Comparison of ENCODE assay signal across 21 mouse cellular contexts in the genomic region with DNA sequence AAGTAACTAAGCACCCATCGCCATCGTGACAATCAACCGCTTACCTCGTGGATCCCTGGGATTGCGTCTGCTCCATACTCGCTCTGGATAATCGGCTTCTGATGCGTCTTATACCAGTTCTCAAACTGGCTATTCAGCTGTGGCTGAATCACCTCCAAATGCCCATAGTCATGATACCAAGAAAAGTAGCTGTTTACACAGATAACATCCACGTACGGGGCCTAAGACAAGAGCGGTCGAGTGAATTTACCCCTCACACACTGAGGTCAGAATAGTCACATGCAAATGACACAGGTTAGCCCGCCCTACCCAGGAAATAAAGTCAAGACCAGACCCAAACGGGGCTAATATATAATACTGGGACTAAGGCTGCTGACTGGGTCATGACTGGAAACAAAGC. TPM values are rescaled to one million over a fixed set of nuclear protein-coding genes. Genes with fewer than 3 reads are reported as not detected.
DNase-seq lines count a peak whose midpoint lies in the region; ATAC-seq lines count a peak whose summit lies in the region.
"Had no signal": no experiment of that assay in that cellular context is flagged by ENCODE, and none has a peak within 500 bp of the region (broad histone marks: within the 10 kb centered on the region; RNA-seq: fewer than 3 reads in every experiment).

No protein-coding gene starts in this region.

- H3K27me3 ChIP-seq in liver, embryonic 12.5 days (replicated peaks), result no peaks in the 10 kb centered on the region
- no peaks in the 10 kb centered on the region for H3K27me3 ChIP-seq in liver, embryonic 15.5 days
- no peaks in the 10 kb centered on the region for H3K27me3 ChIP-seq in midbrain, embryonic 16.5 days (ENCODE audit: control insufficient read depth, insufficient read depth, low read depth, low read length)
- H3K27me3 ChIP-seq in kidney, embryonic 15.5 days, result no peaks in the 10 kb centered on the region
- H3K27me3 ChIP-seq: forebrain, embryonic 13.5 days; hindbrain, embryonic 12.5 days; hindbrain, embryonic 15.5 days; Patski had no signal

- peak overlapping the region; percentile 28 for H3K4me3 ChIP-seq in liver, embryonic 12.5 days
- H3K4me3 ChIP-seq in liver, embryonic 15.5 days (replicated peaks), result peak overlapping the region; percentile 26; the same call in 1 of the 2 replicates
- no peak overlapping the region for H3K4me3 ChIP-seq in midbrain, embryonic 16.5 days (ENCODE audit: low read depth, low read length)
- H3K4me3 ChIP-seq in kidney, embryonic 15.5 days (replicated peaks), result no peak overlapping the region
- H3K4me3 ChIP-seq: forebrain, embryonic 10.5 days; forebrain, embryonic 13.5 days; gastrocnemius, adult 2 months; hindbrain, embryonic 12.5 days; hindbrain, embryonic 15.5 days had no signal

- peaks cover 38% of the 10 kb centered on the region for H3K4me1 ChIP-seq in liver, embryonic 12.5 days
- peaks cover 54% of the 10 kb centered on the region for H3K4me1 ChIP-seq in liver, embryonic 15.5 days (replicated peaks)
- no peaks in the 10 kb centered on the region for H3K4me1 ChIP-seq in midbrain, embryonic 16.5 days (ENCODE audit: control insufficient read depth, insufficient read depth, low read length)
- no peaks in the 10 kb centered on the region for H3K4me1 ChIP-seq in kidney, embryonic 15.5 days
- H3K4me1 ChIP-seq: forebrain, embryonic 10.5 days; forebrain, embryonic 13.5 days; hindbrain, embryonic 12.5 days; hindbrain, embryonic 15.5 days had no signal

- H3K9ac ChIP-seq in liver, embryonic 12.5 days, result peak overlapping the region; percentile 53
- peak overlapping the region; percentile 26; the same call in 1 of the 2 replicates for H3K9ac ChIP-seq in liver, embryonic 15.5 days
- H3K9ac ChIP-seq in midbrain, embryonic 16.5 days (ENCODE audit: low read depth, low read length), result no peak overlapping the region
- H3K9ac ChIP-seq in kidney, embryonic 15.5 days, result no peak overlapping the region
- H3K9ac ChIP-seq: forebrain, embryonic 13.5 days; hindbrain, embryonic 12.5 days; hindbrain, embryonic 15.5 days had no signal

- H3K27ac ChIP-seq in liver, embryonic 12.5 days, result peak overlapping the region; percentile 85
- peak overlapping the region; percentile 75 for H3K27ac ChIP-seq in liver, embryonic 15.5 days (replicated peaks)
- H3K27ac ChIP-seq in midbrain, embryonic 16.5 days (ENCODE audit: low read length), result no peak overlapping the region
- H3K27ac ChIP-seq in kidney, embryonic 15.5 days, result no peak overlapping the region
- H3K27ac ChIP-seq: forebrain, embryonic 10.5 days; forebrain, embryonic 13.5 days; gastrocnemius, adult 2 months; hindbrain, embryonic 12.5 days; hindbrain, embryonic 15.5 days had no signal

- peak; percentile 42 for DNase-seq in liver
- DNase-seq in kidney, postnatal 25 days, result no peak
- DNase-seq: adrenal gland, postnatal 10 days; adrenal gland, postnatal 36 days; cerebellum, adult 18-20 months; cerebellum, adult 9-10 months; cerebellum, postnatal 14 days; gastrocnemius, adult 2 months; gastrocnemius, postnatal 14 days; heart, adult 11 months had no signal

- H3K4me2 ChIP-seq in liver, embryonic 12.5 days, result peak overlapping the region; percentile 43
- H3K4me2 ChIP-seq in liver, embryonic 15.5 days, result 0 out of 2 replicates have a peak overlapping the region, but pooled peaks have one; percentile 23
- no peak overlapping the region for H3K4me2 ChIP-seq in midbrain, embryonic 16.5 days (ENCODE audit: low read length)
- H3K4me2 ChIP-seq in kidney, embryonic 15.5 days, result no peak overlapping the region
- H3K4me2 ChIP-seq: forebrain, embryonic 13.5 days; heart, embryonic 11.5 days; hindbrain, embryonic 12.5 days; hindbrain, embryonic 15.5 days had no signal

- ATAC-seq in liver, embryonic 12.5 days, result peak; percentile 67
- ATAC-seq in liver, embryonic 15.5 days (ENCODE audit: insufficient read depth), result peak; percentile 51
- no peak for ATAC-seq in midbrain, embryonic 16.5 days
- ATAC-seq in kidney, embryonic 15.5 days (replicated peaks; ENCODE audit: low FRiP score), result no peak
- ATAC-seq: forebrain, embryonic 13.5 days; forebrain, embryonic 16.5 days; Patski had no signal

- WGBS in liver, embryonic 12.5 days (ENCODE audit: insufficient replicate concordance), result 70% methylated on average over 14 of the region's 14 CpGs
- WGBS in liver, embryonic 15.5 days (ENCODE audit: insufficient replicate concordance), result 62% methylated on average over 14 of the region's 14 CpGs
- 95% methylated on average over 14 of the region's 14 CpGs for WGBS in midbrain, embryonic 16.5 days
- WGBS in kidney, embryonic 15.5 days, result 88% methylated on average over 14 of the region's 14 CpGs

- H3K36me3 ChIP-seq in liver, embryonic 12.5 days, result peaks cover 79% of the 10 kb centered on the region
- peaks cover 51% of the 10 kb centered on the region for H3K36me3 ChIP-seq in liver, embryonic 15.5 days (replicated peaks)
- H3K36me3 ChIP-seq in midbrain, embryonic 16.5 days (ENCODE audit: control insufficient read depth, insufficient read depth, low read length), result no peaks in the 10 kb centered on the region
- peaks cover 46% of the 10 kb centered on the region for H3K36me3 ChIP-seq in kidney, embryonic 15.5 days
- H3K36me3 ChIP-seq: hindbrain, embryonic 15.5 days had no signal

- H3K9me3 ChIP-seq in liver, embryonic 12.5 days (replicated peaks), result no peaks in the 10 kb centered on the region
- no peaks in the 10 kb centered on the region for H3K9me3 ChIP-seq in liver, embryonic 15.5 days (replicated peaks)
- H3K9me3 ChIP-seq in midbrain, embryonic 16.5 days (replicated peaks; ENCODE audit: control insufficient read depth, low read length, poor library complexity, severe bottlenecking), result no peaks in the 10 kb centered on the region
- H3K9me3 ChIP-seq in kidney, embryonic 15.5 days (replicated peaks), result no peaks in the 10 kb centered on the region
- H3K9me3 ChIP-seq: forebrain, embryonic 10.5 days; forebrain, embryonic 13.5 days; hindbrain, embryonic 12.5 days; hindbrain, embryonic 15.5 days had no signal

RNA-seq across cellular contexts. Expression of a gene that starts 9.5 kb away (rescaled TPM):
- 44.8 and 49.1 TPM in 2 replicates for polyA plus RNA-seq in liver, embryonic 12.5 days (2016; fragmentation: Nextera tagmentation; extraction: Ambion mirVana)
- polyA plus RNA-seq in liver, embryonic 15.5 days (2015; fragmentation: Nextera tagmentation; extraction: Ambion mirVana), result 32.5 and 34.1 TPM in 2 replicates
- polyA plus RNA-seq in midbrain, embryonic 16.5 days (2015; fragmentation: Nextera tagmentation; extraction: Ambion mirVana), result 30.3 and 31.5 TPM in 2 replicates
- polyA plus RNA-seq in kidney, embryonic 15.5 days (2015; fragmentation: Nextera tagmentation; extraction: Ambion mirVana), result 53.7 and 55.2 TPM in 2 replicates

RNA-seq across cellular contexts. Expression of a gene that starts 35.7 kb away (rescaled TPM):
- 39.1 and 41.1 TPM in 2 replicates for polyA plus RNA-seq in liver, embryonic 12.5 days (2016; fragmentation: Nextera tagmentation; extraction: Ambion mirVana)
- 53.1 and 57.8 TPM in 2 replicates for polyA plus RNA-seq in liver, embryonic 15.5 days (2015; fragmentation: Nextera tagmentation; extraction: Ambion mirVana)
- polyA plus RNA-seq in midbrain, embryonic 16.5 days (2015; fragmentation: Nextera tagmentation; extraction: Ambion mirVana), result 35.5 and 38.6 TPM in 2 replicates
- polyA plus RNA-seq in kidney, embryonic 15.5 days (2015; fragmentation: Nextera tagmentation; extraction: Ambion mirVana), result 49.9 and 50.6 TPM in 2 replicates

RNA-seq across cellular contexts. Expression of a gene that starts 35.7 kb away (rescaled TPM):
- 33.9 and 34.7 TPM in 2 replicates for polyA plus RNA-seq in liver, embryonic 12.5 days (2016; fragmentation: Nextera tagmentation; extraction: Ambion mirVana)
- 23.1 and 24.0 TPM in 2 replicates for polyA plus RNA-seq in liver, embryonic 15.5 days (2015; fragmentation: Nextera tagmentation; extraction: Ambion mirVana)
- 85.6 and 86.8 TPM in 2 replicates for polyA plus RNA-seq in midbrain, embryonic 16.5 days (2015; fragmentation: Nextera tagmentation; extraction: Ambion mirVana)
- polyA plus RNA-seq in kidney, embryonic 15.5 days (2015; fragmentation: Nextera tagmentation; extraction: Ambion mirVana), result 39.0 and 40.6 TPM in 2 replicates

RNA-seq across cellular contexts. Expression of a gene that starts 51.6 kb away (rescaled TPM):
- 29.8 and 31.2 TPM in 2 replicates for polyA plus RNA-seq in liver, embryonic 12.5 days (2016; fragmentation: Nextera tagmentation; extraction: Ambion mirVana)
- 18.4 and 21.7 TPM in 2 replicates for polyA plus RNA-seq in liver, embryonic 15.5 days (2015; fragmentation: Nextera tagmentation; extraction: Ambion mirVana)
- polyA plus RNA-seq in midbrain, embryonic 16.5 days (2015; fragmentation: Nextera tagmentation; extraction: Ambion mirVana), result 29.1 and 30.6 TPM in 2 replicates
- 26.3 and 30.2 TPM in 2 replicates for polyA plus RNA-seq in kidney, embryonic 15.5 days (2015; fragmentation: Nextera tagmentation; extraction: Ambion mirVana)

Comparison
In these comparisons a context has a peak if more than half of its experiments do, and no peak if none do; other contexts are left out.
1. ATAC-seq: peak in liver, embryonic 12.5 days (single experiment) and liver, embryonic 15.5 days (single experiment); none in midbrain, embryonic 16.5 days (single experiment) and kidney, embryonic 15.5 days (single experiment).
2. H3K27ac ChIP-seq: peak in liver, embryonic 12.5 days (single experiment) and liver, embryonic 15.5 days (single experiment); none in midbrain, embryonic 16.5 days (single experiment) and kidney, embryonic 15.5 days (single experiment).
3. H3K4me2 ChIP-seq: peak in liver, embryonic 12.5 days (single experiment) and liver, embryonic 15.5 days (single experiment); none in midbrain, embryonic 16.5 days (single experiment) and kidney, embryonic 15.5 days (single experiment).
4. H3K4me3 ChIP-seq: peak in liver, embryonic 12.5 days (single experiment) and liver, embryonic 15.5 days (single experiment); none in midbrain, embryonic 16.5 days (single experiment) and kidney, embryonic 15.5 days (single experiment).
5. H3K9ac ChIP-seq: peak in liver, embryonic 12.5 days (single experiment) and liver, embryonic 15.5 days (single experiment); none in midbrain, embryonic 16.5 days (single experiment) and kidney, embryonic 15.5 days (single experiment).